Mouse (Mus musculus): Measurements from ENCODE around the gene Mecom. TPM values are rescaled to one million over a fixed set of nuclear protein-coding genes. Genes with fewer than 3 reads are reported as not detected.

Gene Mecom
- polyA plus RNA-seq, 1 experiment from 2014 or later, result 52.0 TPM

- DNase-seq (ENCODE audit: low spot score), result no peak
- WGBS, result 76% methylated on average over 10 of the region's 10 CpGs
- peaks cover 78% of the 10 kb centered on the region for H3K36me3 ChIP-seq (replicated peaks)
Measured at GRCm38 (mm10) chr3:29993346-29993745, 554.5 kb downstream of the Mecom start.

GRCm38 (mm10) chr3:29991523-29991922 lies 556.3 kb downstream of the Mecom start:
- Histone ChIP-seq H3K27ac (replicated peaks) (no peak overlapping the region), H3K27me3 (replicated peaks; ENCODE audit: low read depth, poor library complexity, severe bottlenecking) (no peaks in the 10 kb centered on the region), H3K36me3 (replicated peaks) (peaks cover 69% of the 10 kb centered on the region), H3K4me3 (no peak overlapping the region), H3K4me1 (no peaks in the 10 kb centered on the region), H3K9me3 (no peaks in the 10 kb centered on the region)
- DNase-seq (ENCODE audit: low spot score), result no peak
- 91% methylated on average over 1 of the region's 1 CpGs for WGBS

More at GRCm38 (mm10) chr3:29993346-29993745, 554.5 kb downstream of the Mecom start:
- no peak overlapping the region for H3K4me3 ChIP-seq
- no peaks in the 10 kb centered on the region for H3K9me3 ChIP-seq
- H3K4me1 ChIP-seq, result no peaks in the 10 kb centered on the region
- H3K27me3 ChIP-seq (replicated peaks; ENCODE audit: low read depth, poor library complexity, severe bottlenecking), result no peaks in the 10 kb centered on the region
- no peak overlapping the region for H3K27ac ChIP-seq (replicated peaks)

GRCm38 (mm10) chr3:29984431-29984830 lies 563.4 kb downstream of the Mecom start:
- DNase-seq (ENCODE audit: low spot score), result no peak

GRCm38 (mm10) chr3:29981259-29981910 lies 566.4 kb downstream of the Mecom start:
- peaks cover 63% of the 10 kb centered on the region for H3K36me3 ChIP-seq (replicated peaks)
- no peak overlapping the region for H3K4me3 ChIP-seq
- H3K27ac ChIP-seq (replicated peaks), result no peak overlapping the region
- no peaks in the 10 kb centered on the region for H3K9me3 ChIP-seq
- H3K27me3 ChIP-seq (replicated peaks; ENCODE audit: low read depth, poor library complexity, severe bottlenecking), result no peaks in the 10 kb centered on the region
- 80% methylated on average over 7 of the region's 7 CpGs for WGBS
- no peak for DNase-seq (ENCODE audit: low spot score)
- peaks cover 7% of the 10 kb centered on the region; the same call in 1 of the 2 replicates for H3K4me1 ChIP-seq

More at GRCm38 (mm10) chr3:29984431-29984830, 563.4 kb downstream of the Mecom start:
- Histone ChIP-seq H3K27me3 (replicated peaks; ENCODE audit: low read depth, poor library complexity, severe bottlenecking) (no peaks in the 10 kb centered on the region), H3K36me3 (replicated peaks) (peaks cover 54% of the 10 kb centered on the region), H3K4me3 (no peak overlapping the region), H3K9me3 (no peaks in the 10 kb centered on the region), H3K4me1 (peaks cover 7% of the 10 kb centered on the region; the same call in 1 of the 2 replicates), H3K27ac (replicated peaks) (no peak overlapping the region)
- 89% methylated on average over 3 of the region's 3 CpGs for WGBS

- DNase-seq (ENCODE audit: low spot score), result no peak
- Histone ChIP-seq H3K27ac (replicated peaks) (no peak overlapping the region), H3K9me3 (no peaks in the 10 kb centered on the region), H3K4me3 (no peak overlapping the region), H3K4me1 (peaks cover 7% of the 10 kb centered on the region; the same call in 1 of the 2 replicates), H3K27me3 (replicated peaks; ENCODE audit: low read depth, poor library complexity, severe bottlenecking) (no peaks in the 10 kb centered on the region), H3K36me3 (replicated peaks) (peaks cover 58% of the 10 kb centered on the region)
- 92% methylated on average over 9 of the region's 9 CpGs for WGBS
Measured at GRCm38 (mm10) chr3:29980531-29980930, 567.3 kb downstream of the Mecom start.

GRCm38 (mm10) chr3:29976580-29976979 lies 571.2 kb downstream of the Mecom start:
- Histone ChIP-seq H3K27ac (replicated peaks) (no peak overlapping the region), H3K27me3 (replicated peaks; ENCODE audit: low read depth, poor library complexity, severe bottlenecking) (no peaks in the 10 kb centered on the region), H3K4me1 (no peaks in the 10 kb centered on the region), H3K36me3 (replicated peaks) (peaks cover 55% of the 10 kb centered on the region), H3K4me3 (no peak overlapping the region), H3K9me3 (no peaks in the 10 kb centered on the region)
- 77% methylated on average over 4 of the region's 4 CpGs for WGBS
- no peak for DNase-seq (ENCODE audit: low spot score)

GRCm38 (mm10) chr3:29968433-29968949 lies 579.3 kb downstream of the Mecom start:
- H3K36me3 ChIP-seq (replicated peaks), result peaks cover 32% of the 10 kb centered on the region
- no peaks in the 10 kb centered on the region for H3K9me3 ChIP-seq
- H3K4me1 ChIP-seq, result 0 out of 2 replicates have a peak, but pooled peaks cover under 1% of the 10 kb centered on the region
- DNase-seq (ENCODE audit: low spot score), result no peak
- 92% methylated on average over 11 of the region's 11 CpGs for WGBS
- H3K27ac ChIP-seq (replicated peaks), result no peak overlapping the region
- H3K27me3 ChIP-seq (replicated peaks; ENCODE audit: low read depth, poor library complexity, severe bottlenecking), result no peaks in the 10 kb centered on the region
- H3K4me3 ChIP-seq, result no peak overlapping the region

GRCm38 (mm10) chr3:29963953-29964352 lies 583.9 kb downstream of the Mecom start:
- Histone ChIP-seq H3K36me3 (replicated peaks) (peaks cover 65% of the 10 kb centered on the region), H3K9me3 (no peaks in the 10 kb centered on the region), H3K27me3 (replicated peaks; ENCODE audit: low read depth, poor library complexity, severe bottlenecking) (no peaks in the 10 kb centered on the region), H3K4me1 (0 out of 2 replicates have a peak, but pooled peaks cover 3% of the 10 kb centered on the region), H3K4me3 (no peak overlapping the region), H3K27ac (replicated peaks) (no peak overlapping the region)
- DNase-seq (ENCODE audit: low spot score), result no peak
- WGBS, result 89% methylated on average over 7 of the region's 7 CpGs

- WGBS, result 84% methylated on average over 3 of the region's 3 CpGs
Measured at GRCm38 (mm10) chr3:29963447-29963846, 584.4 kb downstream of the Mecom start.

GRCm38 (mm10) chr3:29959051-29959450 lies 588.8 kb downstream of the Mecom start:
- no peak for DNase-seq (ENCODE audit: low spot score)
- Histone ChIP-seq H3K36me3 (replicated peaks) (peaks cover 75% of the 10 kb centered on the region), H3K27me3 (replicated peaks; ENCODE audit: low read depth, poor library complexity, severe bottlenecking) (no peaks in the 10 kb centered on the region), H3K4me3 (no peak overlapping the region), H3K27ac (replicated peaks) (no peak overlapping the region), H3K9me3 (no peaks in the 10 kb centered on the region), H3K4me1 (0 out of 2 replicates have a peak, but pooled peaks cover 3% of the 10 kb centered on the region)
- WGBS, result 76% methylated on average over 3 of the region's 3 CpGs

More at GRCm38 (mm10) chr3:29963447-29963846, 584.4 kb downstream of the Mecom start:
- DNase-seq (ENCODE audit: low spot score), result no peak
- no peak overlapping the region for H3K27ac ChIP-seq (replicated peaks)
- H3K9me3 ChIP-seq, result no peaks in the 10 kb centered on the region
- peaks cover 65% of the 10 kb centered on the region for H3K36me3 ChIP-seq (replicated peaks)
- H3K27me3 ChIP-seq (replicated peaks; ENCODE audit: low read depth, poor library complexity, severe bottlenecking), result no peaks in the 10 kb centered on the region
- no peak overlapping the region for H3K4me3 ChIP-seq
- 0 out of 2 replicates have a peak, but pooled peaks cover 3% of the 10 kb centered on the region for H3K4me1 ChIP-seq

GRCm38 (mm10) chr3:29957365-29958236 lies 590.2 kb downstream of the Mecom start:
- Histone ChIP-seq H3K36me3 (replicated peaks) (peaks cover 77% of the 10 kb centered on the region), H3K4me3 (no peak overlapping the region), H3K4me1 (no peaks in the 10 kb centered on the region), H3K27me3 (replicated peaks; ENCODE audit: low read depth, poor library complexity, severe bottlenecking) (no peaks in the 10 kb centered on the region), H3K27ac (replicated peaks) (no peak overlapping the region), H3K9me3 (no peaks in the 10 kb centered on the region)
- no peak for DNase-seq (ENCODE audit: low spot score)
- 83% methylated on average over 10 of the region's 10 CpGs for WGBS

- WGBS, result 72% methylated on average over 3 of the region's 3 CpGs
- Histone ChIP-seq H3K4me1 (no peaks in the 10 kb centered on the region), H3K36me3 (replicated peaks) (peaks cover 52% of the 10 kb centered on the region), H3K4me3 (no peak overlapping the region), H3K27me3 (replicated peaks; ENCODE audit: low read depth, poor library complexity, severe bottlenecking) (no peaks in the 10 kb centered on the region), H3K27ac (replicated peaks) (no peak overlapping the region), H3K9me3 (no peaks in the 10 kb centered on the region)
- no peak for DNase-seq (ENCODE audit: low spot score)
Measured at GRCm38 (mm10) chr3:29953269-29953668, 594.5 kb downstream of the Mecom start.

All from embryonic facial prominence, embryonic 10.5 days (tissue).